Mouse (Mus musculus) lung, embryonic 14.5 days (tissue): ENCODE results near the gene Comt. TPM values are rescaled to one million over a fixed set of nuclear protein-coding genes. Genes with fewer than 3 reads are reported as not detected.
A peak's percentile ranks its signal among the peaks of the same experiment; 100 is the strongest.

Experiments used
- ATAC-seq: fragments of 200-750 bp; cut with Nextera tagmentation; 2 replicates; pipeline ENCODE4 v1.8.0; 2017; ENCODE audit warnings: mild to moderate bottlenecking, moderate TSS enrichment, moderate library complexity; ENCODE audit not compliant: insufficient read depth
- DNase-seq: peaks from one replicate; pipeline ENCODE4 v3.0.0-alpha.2; 2015
- H3K27ac ChIP-seq: fragments of 300-500 bp; sonication (generic); 2 replicates; pipeline ENCODE4 v1.5.1; 2014; ENCODE audit warnings: low read depth, mild to moderate bottlenecking, moderate library complexity
- H3K27me3 ChIP-seq: fragments of 300-500 bp; sonication (generic); 2 replicates; pipeline ENCODE4 v1.6.1; 2014; ENCODE audit warnings: low read length, control low read depth; ENCODE audit not compliant: insufficient read depth
- H3K36me3 ChIP-seq: fragments of 300-500 bp; sonication (generic); 2 replicates; pipeline ENCODE4 v1.6.1; 2014; ENCODE audit warnings: control low read depth; ENCODE audit not compliant: insufficient read depth
- H3K4me1 ChIP-seq: fragments of 300-500 bp; sonication (generic); 2 replicates; pipeline ENCODE4 v1.6.1; 2014; ENCODE audit warnings: antibody characterized with exemption, control low read depth; ENCODE audit not compliant: insufficient read depth
- H3K4me2 ChIP-seq: fragments of 300-500 bp; sonication (generic); 2 replicates; pipeline ENCODE4 v1.6.1; 2014; ENCODE audit warnings: mild to moderate bottlenecking
- H3K4me3 ChIP-seq: fragments of 300-500 bp; sonication (generic); 2 replicates; pipeline ENCODE4 v1.5.1; 2014; ENCODE audit warnings: low read depth, low read length
- H3K9ac ChIP-seq: fragments of 300-500 bp; sonication (generic); 2 replicates; pipeline ENCODE4 v1.6.1; 2014
- H3K9me3 ChIP-seq: fragments of 300-500 bp; sonication (generic); 2 replicates; pipeline ENCODE4 v1.6.1; 2016; ENCODE audit warnings: low read depth, low read length, control low read depth
- CTCF ChIP-seq: IDR thresholded peaks from 2 replicates; pipeline ENCODE4 v1.5.1; 2016; ENCODE audit warnings: antibody characterized with exemption, low read depth
- WGBS: fragments of 180-500 bp; shearing (Covaris S2); extraction: QIAGEN DNeasy Blood & Tissue Kit; methylation state at CpG from one replicate; pipeline ENCODE4 v1.1.7; 2014; 5-methylcytosine and 5-hydroxymethylcytosine counted together
- polyA plus RNA-seq: library from polyadenylated mRNA; unstranded; fragments of >200 nt; fragmentation: Nextera tagmentation; extraction: Ambion mirVana; gene quantifications from 2 replicates; pipeline ENCODE4 v1.2.1, GENCODE M21; 2014

Gene Comt
- polyA plus RNA-seq, 1 experiment from 2014 or later, result 97.0 TPM

GRCm38 (mm10) chr16:18395620-18396036 lies 31.0 kb downstream of the Comt start:
- WGBS, result 26% methylated on average over 6 of the region's 7 CpGs
- DNase-seq (peak; percentile 91), ATAC-seq (peak; percentile 27; the same call in 1 of the 2 replicates)
- Histone ChIP-seq H3K36me3 (peaks cover 38% of the 10 kb centered on the region), H3K4me3 (no peak overlapping the region), H3K27me3 (no peaks in the 10 kb centered on the region), H3K9me3 (no peaks in the 10 kb centered on the region), H3K9ac (no peak overlapping the region), H3K4me1 (peaks cover 22% of the 10 kb centered on the region), H3K4me2 (peak overlapping the region; percentile 26), H3K27ac (peak overlapping the region; percentile 73; the same call in 1 of the 2 replicates)
- TF ChIP-seq CTCF, result no peak

GRCm38 (mm10) chr16:18394777-18395619 lies 31.7 kb downstream of the Comt start:
- H3K4me2 ChIP-seq, result peak overlapping the region; percentile 26
- DNase-seq (peak; percentile 67), ATAC-seq (peak; percentile 2; the same call in 1 of the 2 replicates)
- H3K27me3 ChIP-seq, result no peaks in the 10 kb centered on the region
- H3K9ac ChIP-seq, result peak overlapping the region; percentile 1; the same call in 1 of the 2 replicates
- TF ChIP-seq CTCF, result no peak
- H3K36me3 ChIP-seq, result peaks cover 32% of the 10 kb centered on the region
- peak overlapping the region; percentile 75 for H3K27ac ChIP-seq
- H3K9me3 ChIP-seq, result no peaks in the 10 kb centered on the region
- WGBS, result 22% methylated on average over 11 of the region's 11 CpGs
- no peak overlapping the region for H3K4me3 ChIP-seq
- H3K4me1 ChIP-seq, result peaks cover 22% of the 10 kb centered on the region

- WGBS, result 82% methylated on average over 3 of the region's 3 CpGs
- H3K4me1 ChIP-seq, result peaks cover 24% of the 10 kb centered on the region
- H3K27me3 ChIP-seq, result no peaks in the 10 kb centered on the region
- TF ChIP-seq CTCF, result no peak
- H3K4me2 ChIP-seq, result peak overlapping the region; percentile 99
- 0 out of 2 replicates have a peak overlapping the region, but pooled peaks have one; percentile 82 for H3K9ac ChIP-seq
- H3K4me3 ChIP-seq, result 0 out of 2 replicates have a peak overlapping the region, but pooled peaks have one; percentile 74
- DNase-seq (no peak), ATAC-seq (no peak)
- no peaks in the 10 kb centered on the region for H3K9me3 ChIP-seq
- peaks cover 22% of the 10 kb centered on the region for H3K36me3 ChIP-seq
- H3K27ac ChIP-seq, result no peak overlapping the region; the same call in 1 of the 2 replicates
Measured at GRCm38 (mm10) chr16:18394056-18394455, 32.6 kb downstream of the Comt start.

GRCm38 (mm10) chr16:18393595-18393994 lies 33.1 kb downstream of the Comt start:
- Histone ChIP-seq H3K4me3 (peak overlapping the region; percentile 74), H3K9me3 (no peaks in the 10 kb centered on the region), H3K4me2 (peak overlapping the region; percentile 99), H3K36me3 (peaks cover 18% of the 10 kb centered on the region), H3K4me1 (peaks cover 29% of the 10 kb centered on the region), H3K27me3 (no peaks in the 10 kb centered on the region), H3K27ac (no peak overlapping the region; the same call in 1 of the 2 replicates), H3K9ac (peak overlapping the region; percentile 82)
- TF ChIP-seq CTCF, result no peak
- 58% methylated on average over 5 of the region's 5 CpGs for whole genome bisulfite sequencing
- ATAC-seq (no peak), DNase-seq (no peak)

- Histone ChIP-seq H3K4me1 (peaks cover 33% of the 10 kb centered on the region), H3K27ac (peak overlapping the region; percentile 81), H3K27me3 (no peaks in the 10 kb centered on the region), H3K9me3 (no peaks in the 10 kb centered on the region), H3K36me3 (peaks cover 9% of the 10 kb centered on the region), H3K4me2 (peak overlapping the region; percentile 99), H3K9ac (peak overlapping the region; percentile 82), H3K4me3 (peak overlapping the region; percentile 74)
- WGBS, result under 1% methylated on average over 61 of the region's 63 CpGs
- peak; percentile 73 for TF ChIP-seq CTCF
- DNase-seq (peak; percentile 91), ATAC-seq (peak; percentile 82)
Measured at GRCm38 (mm10) chr16:18392469-18393426, 33.9 kb downstream of the Comt start.

- Histone ChIP-seq H3K27ac (no peak overlapping the region), H3K4me3 (no peak overlapping the region), H3K9me3 (no peaks in the 10 kb centered on the region), H3K27me3 (no peaks in the 10 kb centered on the region), H3K4me1 (peaks cover 33% of the 10 kb centered on the region), H3K36me3 (no peaks in the 10 kb centered on the region), H3K9ac (no peak overlapping the region), H3K4me2 (no peak overlapping the region; the same call in 1 of the 2 replicates)
- 85% methylated on average over 3 of the region's 3 CpGs for WGBS
- DNase-seq, result no peak
- ATAC-seq, result no peak
- TF ChIP-seq CTCF, result no peak
Measured at GRCm38 (mm10) chr16:18391728-18392127, 34.9 kb downstream of the Comt start.
